Mouse (Mus musculus) midbrain, embryonic 16.5 days (tissue): ENCODE results near the gene Krtdap. TPM values are rescaled to one million over a fixed set of nuclear protein-coding genes. Genes with fewer than 3 reads are reported as not detected.

Experiments
- ATAC-seq: fragments of 200-750 bp; cut with Nextera tagmentation; 2 replicates; pipeline ENCODE4 v1.8.0; 2017; ENCODE audit warnings: moderate TSS enrichment
- H3K27ac ChIP-seq: fragments of 300-500 bp; sonication (generic); 2 replicates; pipeline ENCODE4 v1.5.1; 2014; ENCODE audit warnings: mild to moderate bottlenecking, low read length, mixed read lengths
- H3K27me3 ChIP-seq: fragments of 300-500 bp; sonication (generic); 2 replicates; pipeline ENCODE4 v1.6.1; 2014; ENCODE audit warnings: low read depth, low read length, mixed read lengths; ENCODE audit not compliant: control insufficient read depth, insufficient read depth
- H3K36me3 ChIP-seq: fragments of 300-500 bp; sonication (generic); 2 replicates; pipeline ENCODE4 v1.6.1; 2014; ENCODE audit warnings: mild to moderate bottlenecking, low read length, moderate library complexity, mixed read lengths; ENCODE audit not compliant: control insufficient read depth, insufficient read depth
- H3K4me1 ChIP-seq: fragments of 300-500 bp; sonication (generic); 2 replicates; pipeline ENCODE4 v1.6.1; 2014; ENCODE audit warnings: mild to moderate bottlenecking, low read length, mixed read lengths; ENCODE audit not compliant: control insufficient read depth, insufficient read depth
- H3K4me2 ChIP-seq: fragments of 300-500 bp; sonication (generic); 2 replicates; pipeline ENCODE4 v1.6.1; 2014; ENCODE audit warnings: mild to moderate bottlenecking, low read length, mixed read lengths
- H3K4me3 ChIP-seq: fragments of 300-500 bp; sonication (generic); 2 replicates; pipeline ENCODE4 v1.5.1; 2014; ENCODE audit warnings: low read depth, mild to moderate bottlenecking, low read length, moderate library complexity, mixed read lengths
- H3K9ac ChIP-seq: fragments of 300-500 bp; sonication (generic); 2 replicates; pipeline ENCODE4 v1.6.1; 2014; ENCODE audit warnings: low read depth, low read length, mixed read lengths
- H3K9me3 ChIP-seq: fragments of 300-500 bp; sonication (generic); replicated peaks from 2 replicates; pipeline ENCODE4 v1.6.1; 2014; ENCODE audit warnings: mild to moderate bottlenecking, low read length, mixed read lengths; ENCODE audit not compliant: control insufficient read depth, poor library complexity, severe bottlenecking
- WGBS: fragments of 180-500 bp; shearing (Covaris S2); extraction: QIAGEN DNeasy Blood & Tissue Kit; methylation state at CpG from one replicate; pipeline ENCODE4 v1.1.7; 2014; 5-methylcytosine and 5-hydroxymethylcytosine counted together
- polyA plus RNA-seq: library from polyadenylated mRNA; unstranded; fragments of >200 nt; fragmentation: Nextera tagmentation; extraction: Ambion mirVana; gene quantifications from 2 replicates; pipeline ENCODE4 v1.2.1, GENCODE M21; 2015

The Krtdap gene
- polyA plus RNA-seq, 1 experiment from 2014 or later: not detected

DNA sequence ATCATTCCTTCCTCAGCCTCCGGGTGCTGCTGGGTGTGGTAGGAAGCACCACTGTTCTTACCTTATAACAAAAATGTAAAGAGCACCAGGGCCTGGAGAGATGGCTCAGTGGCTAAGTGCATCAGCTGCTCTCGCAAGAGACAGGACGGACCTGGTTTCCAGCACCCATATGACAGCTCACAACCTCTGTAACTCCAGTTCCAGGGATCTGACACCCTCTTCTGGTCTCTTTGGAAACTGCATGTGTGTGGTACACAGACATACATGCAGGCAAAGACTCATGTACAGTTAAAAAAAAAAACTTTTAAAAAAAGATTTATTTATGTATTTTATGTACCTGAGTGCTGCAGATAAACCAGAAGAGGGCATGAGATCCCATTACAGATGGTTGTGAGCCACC is 15.6 kb downstream of the Krtdap start:
- Histone ChIP-seq H3K4me2 (no peak overlapping the region), H3K27me3 (no peaks in the 10 kb centered on the region), H3K4me1 (no peaks in the 10 kb centered on the region), H3K36me3 (no peaks in the 10 kb centered on the region), H3K27ac (no peak overlapping the region), H3K9ac (no peak overlapping the region), H3K4me3 (no peak overlapping the region), H3K9me3 (peaks cover 9% of the 10 kb centered on the region; the same call in 1 of the 2 replicates)
- 94% methylated on average over 3 of the region's 3 CpGs for WGBS
- no peak for ATAC-seq

DNA sequence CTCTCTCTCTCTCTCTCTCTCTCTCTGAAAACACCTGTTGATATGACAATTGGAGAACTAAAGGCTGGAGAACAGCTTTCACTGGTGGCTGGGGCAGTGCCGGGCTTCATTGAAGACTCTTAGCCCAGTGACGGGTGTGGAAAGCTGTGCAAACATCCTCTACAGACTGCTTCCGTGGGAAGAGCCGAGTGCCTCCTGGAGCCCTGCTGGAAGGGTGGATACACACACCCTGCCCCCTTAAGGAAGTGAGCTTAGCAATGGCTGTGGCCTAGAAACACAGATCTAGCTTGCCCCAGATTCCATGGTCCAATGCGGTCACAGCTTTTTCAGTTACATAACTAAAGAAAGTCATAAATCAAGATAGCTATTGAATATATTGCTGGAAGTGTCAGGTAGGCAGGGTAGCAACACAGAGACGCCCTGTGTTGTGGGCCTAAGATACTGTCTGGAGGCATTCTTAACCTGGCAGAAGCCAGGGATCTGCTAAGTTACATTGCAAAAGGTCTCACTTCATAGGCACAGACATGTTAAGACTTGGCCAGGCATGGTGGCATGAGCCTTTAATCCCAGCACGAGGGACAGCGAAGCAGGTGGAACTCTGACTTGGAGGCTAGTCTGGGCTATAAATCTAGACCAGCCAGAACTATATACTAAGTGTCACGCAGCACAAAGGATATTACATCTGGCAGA is 16.5 kb downstream of the Krtdap start:
- Histone ChIP-seq H3K9me3 (peaks cover 9% of the 10 kb centered on the region; the same call in 1 of the 2 replicates), H3K36me3 (no peaks in the 10 kb centered on the region), H3K4me3 (no peak overlapping the region), H3K9ac (no peak overlapping the region), H3K27me3 (no peaks in the 10 kb centered on the region), H3K4me1 (no peaks in the 10 kb centered on the region), H3K4me2 (no peak overlapping the region), H3K27ac (no peak overlapping the region)
- 87% methylated on average over 9 of the region's 9 CpGs for WGBS
- no peak for ATAC-seq

DNA sequence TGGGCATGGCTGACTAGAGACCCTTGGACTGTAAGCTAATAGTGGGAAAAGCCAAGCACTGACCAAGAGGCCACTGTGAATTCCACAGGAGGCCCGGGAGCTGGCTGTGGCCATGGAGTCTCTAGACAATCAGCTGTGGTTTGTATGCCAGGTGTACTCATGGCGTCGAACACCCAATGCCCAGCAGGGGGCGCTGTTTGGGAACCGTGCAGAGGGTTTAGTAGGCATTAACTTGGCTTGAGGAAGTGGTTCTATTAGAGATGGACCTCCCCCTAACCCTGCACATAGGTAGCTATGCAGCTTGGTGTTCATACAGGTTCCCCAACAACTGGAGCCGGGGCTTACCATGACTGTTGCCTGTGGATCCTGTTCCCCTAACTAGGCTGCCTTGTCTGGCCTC is 18.2 kb downstream of the Krtdap start:
- no peaks in the 10 kb centered on the region for H3K9me3 ChIP-seq
- no peak overlapping the region for H3K4me2 ChIP-seq
- H3K27ac ChIP-seq: no peak overlapping the region
- no peak overlapping the region for H3K9ac ChIP-seq
- no peak for ATAC-seq
- H3K4me3 ChIP-seq: no peak overlapping the region
- no peaks in the 10 kb centered on the region for H3K27me3 ChIP-seq
- H3K4me1 ChIP-seq: no peaks in the 10 kb centered on the region
- 50% methylated on average over 6 of the region's 6 CpGs for whole genome bisulfite sequencing
- no peaks in the 10 kb centered on the region for H3K36me3 ChIP-seq

DNA sequence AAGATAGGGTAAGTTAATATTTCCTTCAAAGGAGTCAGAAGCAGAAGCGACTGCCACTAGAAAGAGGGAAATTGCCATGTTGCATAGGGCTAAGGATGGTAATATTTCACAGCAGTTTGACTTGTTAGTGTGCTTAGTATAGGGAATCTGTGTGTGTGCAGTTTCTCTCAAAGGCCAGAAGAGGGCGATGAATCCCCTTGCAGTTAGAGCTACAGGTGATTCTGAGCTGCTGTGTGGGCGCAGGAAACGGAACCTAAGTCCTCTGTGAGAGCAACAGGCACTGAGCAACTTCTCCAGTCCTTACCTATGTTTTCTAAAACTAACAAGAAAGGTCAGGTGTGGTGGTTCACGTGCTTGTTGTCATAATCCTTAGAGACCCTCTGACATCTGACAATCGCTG is 22.6 kb downstream of the Krtdap start:
- no peak overlapping the region for H3K27ac ChIP-seq
- H3K4me1 ChIP-seq: no peaks in the 10 kb centered on the region
- no peak overlapping the region for H3K4me3 ChIP-seq
- WGBS: 54% methylated on average over 6 of the region's 6 CpGs
- H3K36me3 ChIP-seq: no peaks in the 10 kb centered on the region
- no peaks in the 10 kb centered on the region for H3K9me3 ChIP-seq
- ATAC-seq: no peak
- H3K4me2 ChIP-seq: no peak overlapping the region
- no peak overlapping the region for H3K9ac ChIP-seq
- no peaks in the 10 kb centered on the region for H3K27me3 ChIP-seq

DNA sequence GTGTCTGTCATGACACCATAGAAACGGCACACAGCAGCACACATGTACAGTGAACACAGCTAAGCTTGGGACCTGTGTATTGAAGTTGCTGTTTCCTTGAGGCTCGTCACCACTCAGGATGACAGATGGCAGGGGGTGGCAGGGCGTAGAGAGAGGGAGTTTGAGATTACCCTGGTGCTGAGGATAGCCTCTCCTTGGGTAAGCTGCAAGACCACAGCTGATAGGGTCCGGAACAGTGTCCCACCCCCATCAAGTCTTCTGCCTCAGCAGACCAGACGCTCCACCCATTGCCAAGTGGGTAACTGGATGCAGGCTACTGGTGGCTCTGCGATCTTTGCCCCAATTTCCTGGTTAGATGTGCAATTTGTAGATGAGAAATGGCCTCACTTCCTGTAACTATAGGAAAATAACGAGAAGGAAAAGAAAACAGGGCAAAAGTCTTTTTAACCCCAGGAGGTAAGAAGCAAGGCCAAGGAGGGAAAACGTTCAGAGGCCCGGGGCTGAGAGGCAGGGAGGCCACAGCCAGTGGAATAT is 24.1 kb downstream of the Krtdap start:
- H3K4me3 ChIP-seq: no peak overlapping the region
- no peaks in the 10 kb centered on the region for H3K4me1 ChIP-seq
- no peak overlapping the region for H3K4me2 ChIP-seq
- no peak overlapping the region for H3K9ac ChIP-seq
- H3K9me3 ChIP-seq: no peaks in the 10 kb centered on the region
- no peak overlapping the region for H3K27ac ChIP-seq
- H3K36me3 ChIP-seq: no peaks in the 10 kb centered on the region
- H3K27me3 ChIP-seq: no peaks in the 10 kb centered on the region
- WGBS: 71% methylated on average over 9 of the region's 9 CpGs
- ATAC-seq: no peak

DNA sequence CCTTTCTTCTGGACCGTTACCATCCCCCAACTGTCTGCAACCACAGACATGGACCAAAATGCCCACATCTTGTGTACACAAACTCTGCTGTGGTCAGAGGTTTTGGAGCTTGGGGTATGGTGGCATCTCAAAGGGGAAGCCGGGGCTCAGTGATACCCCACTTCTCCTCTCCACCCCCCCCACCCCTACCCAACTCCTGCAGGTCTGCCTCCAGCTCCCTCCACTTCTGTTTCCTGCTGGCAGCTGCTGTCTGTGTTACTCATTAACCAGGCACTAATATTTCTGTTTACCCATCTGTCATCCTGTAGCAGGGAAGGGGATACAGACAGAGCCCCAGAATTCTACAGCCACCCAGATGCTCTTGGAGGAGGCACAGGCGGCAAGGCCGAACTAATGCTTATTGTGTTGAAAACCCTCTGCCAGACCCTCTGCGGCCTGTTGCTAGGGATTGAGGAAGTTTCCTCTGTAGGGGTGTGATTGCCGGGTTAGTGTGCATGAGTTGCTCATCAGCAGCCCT is 24.7 kb downstream of the Krtdap start:
- Histone ChIP-seq H3K27me3 (no peaks in the 10 kb centered on the region), H3K36me3 (no peaks in the 10 kb centered on the region), H3K9me3 (no peaks in the 10 kb centered on the region), H3K4me2 (no peak overlapping the region), H3K9ac (no peak overlapping the region), H3K27ac (no peak overlapping the region), H3K4me3 (no peak overlapping the region), H3K4me1 (no peaks in the 10 kb centered on the region)
- ATAC-seq: no peak
- 58% methylated on average over 6 of the region's 6 CpGs for WGBS

DNA sequence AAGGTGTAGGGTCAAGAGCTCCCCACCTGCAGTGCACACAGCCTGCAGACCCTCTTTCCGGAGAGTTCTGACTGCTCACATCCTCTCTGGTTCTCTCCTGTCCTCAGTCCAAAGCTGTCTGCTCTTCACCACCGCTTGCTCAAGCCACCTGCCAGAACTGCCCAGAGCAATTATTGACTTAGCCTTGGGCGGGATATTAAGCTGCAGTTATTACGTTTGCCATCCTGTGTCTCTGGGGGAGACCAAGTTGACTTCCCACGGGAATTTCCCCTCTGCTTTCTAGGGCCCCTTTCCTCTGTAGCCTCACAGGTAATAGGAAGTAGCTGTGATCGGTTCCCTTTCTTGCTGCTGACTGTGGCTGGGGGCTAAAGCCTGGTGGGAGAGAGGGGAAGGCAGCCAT is 32.4 kb downstream of the Krtdap start:
- no peak for ATAC-seq
- Histone ChIP-seq H3K4me3 (no peak overlapping the region), H3K9ac (no peak overlapping the region), H3K9me3 (no peaks in the 10 kb centered on the region), H3K4me2 (no peak overlapping the region), H3K4me1 (no peaks in the 10 kb centered on the region), H3K27me3 (no peaks in the 10 kb centered on the region), H3K36me3 (no peaks in the 10 kb centered on the region), H3K27ac (no peak overlapping the region)
- 70% methylated on average over 6 of the region's 6 CpGs for WGBS

DNA sequence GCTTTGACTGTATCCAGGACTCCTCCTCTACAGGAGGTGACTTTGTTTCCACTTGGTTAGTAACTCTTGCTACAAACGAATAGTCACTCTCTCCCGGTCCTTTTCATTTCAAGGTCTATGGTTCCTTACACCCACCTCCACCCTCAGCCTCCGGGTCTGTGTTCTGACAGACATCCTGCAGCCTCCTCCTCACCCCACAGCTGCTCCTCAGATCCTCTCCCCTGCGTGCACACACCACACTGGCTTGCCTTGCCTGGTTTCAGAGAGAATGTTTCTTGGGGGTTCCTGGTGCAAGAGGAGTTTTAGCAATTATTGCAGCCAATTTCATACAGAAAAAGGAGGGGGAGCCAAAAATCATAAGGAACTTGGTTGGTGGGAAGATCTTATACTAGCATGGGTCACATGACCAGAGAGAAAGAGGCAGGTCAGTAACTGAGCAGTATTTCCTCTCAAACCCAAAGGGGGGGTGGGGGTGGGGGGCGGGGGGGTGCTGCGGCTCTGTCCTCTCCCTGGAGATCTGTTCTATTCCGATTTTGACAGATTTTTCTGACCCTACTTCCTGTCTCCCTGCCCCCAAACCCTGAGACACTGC is 33.3 kb downstream of the Krtdap start:
- Histone ChIP-seq H3K4me1 (no peaks in the 10 kb centered on the region), H3K4me3 (no peak overlapping the region), H3K36me3 (no peaks in the 10 kb centered on the region), H3K27ac (no peak overlapping the region), H3K27me3 (no peaks in the 10 kb centered on the region), H3K9ac (no peak overlapping the region), H3K4me2 (no peak overlapping the region), H3K9me3 (no peaks in the 10 kb centered on the region)
- WGBS: 69% methylated on average over 7 of the region's 7 CpGs
- no peak for ATAC-seq

DNA sequence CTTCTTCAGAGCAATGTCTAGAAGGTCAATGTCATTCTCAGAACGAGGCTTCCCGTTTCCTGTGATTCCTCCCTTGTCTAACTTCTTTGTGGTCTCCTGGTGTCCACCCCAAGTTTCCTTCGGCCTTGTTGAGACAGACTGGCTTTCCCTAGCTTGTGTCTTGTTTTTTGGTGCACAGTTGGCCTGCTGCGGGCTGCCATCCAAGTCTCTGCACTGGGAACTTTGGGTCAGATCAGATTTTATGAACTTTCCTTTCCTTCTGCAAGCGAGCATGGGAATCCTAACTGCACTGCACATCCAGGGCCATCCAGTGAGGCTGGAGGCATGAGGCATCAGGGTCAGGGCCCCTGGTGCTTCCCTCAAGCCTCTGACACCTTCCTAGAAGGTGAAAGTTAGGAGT is 33.8 kb downstream of the Krtdap start:
- H3K9ac ChIP-seq: no peak overlapping the region
- no peaks in the 10 kb centered on the region for H3K36me3 ChIP-seq
- H3K4me2 ChIP-seq: no peak overlapping the region
- no peaks in the 10 kb centered on the region for H3K27me3 ChIP-seq
- H3K4me1 ChIP-seq: no peaks in the 10 kb centered on the region
- WGBS: 76% methylated on average over 5 of the region's 5 CpGs
- ATAC-seq: no peak
- H3K4me3 ChIP-seq: no peak overlapping the region
- no peak overlapping the region for H3K27ac ChIP-seq
- H3K9me3 ChIP-seq: no peaks in the 10 kb centered on the region
